Mouse (Mus musculus) heart, adult 18-20 months (tissue): ENCODE data around the gene Apol7a. TPM values are rescaled to one million over a fixed set of nuclear protein-coding genes. Genes with fewer than 3 reads are reported as not detected.

Experiments used
- DNase-seq, 2 experiments: peaks; one replicate each; pipeline ENCODE4 v3.0.0; 2021 to 2022; ENCODE audit warnings: mixed read lengths in 1 of 2
- total RNA-seq, 2 experiments: library from RNA; stranded (reverse); gene quantifications; 2 replicates each; pipeline ENCODE4 v1.2.3; 2021

The Apol7a gene
- total RNA-seq, 2 experiments from 2014 or later = 0.13 TPM; not detected in 1

GRCm38 (mm10) chr15:77370588-77370987 lies 28.3 kb downstream of the Apol7a start:
- DNase-seq = no peak

GRCm38 (mm10) chr15:77369981-77370380 lies 28.9 kb downstream of the Apol7a start:
- DNase-seq = no peak

GRCm38 (mm10) chr15:77368818-77369320 lies 30.0 kb downstream of the Apol7a start:
- peak in 1 of 2 experiments; percentile 25 for DNase-seq

GRCm38 (mm10) chr15:77368148-77368547 lies 30.8 kb downstream of the Apol7a start:
- peak; percentile 96 to 99 for DNase-seq

- DNase-seq = no peak
Measured at GRCm38 (mm10) chr15:77367504-77367903, 31.4 kb downstream of the Apol7a start.

- peak; percentile 92 to 95 for DNase-seq
Measured at GRCm38 (mm10) chr15:77366706-77367484, 32.0 kb downstream of the Apol7a start.

- DNase-seq = peak; percentile 71 to 77
Measured at GRCm38 (mm10) chr15:77365700-77366570, 33.0 kb downstream of the Apol7a start.

GRCm38 (mm10) chr15:77364026-77364425 lies 34.9 kb downstream of the Apol7a start:
- peak; percentile 74 to 85 for DNase-seq

- DNase-seq = no peak
Measured at GRCm38 (mm10) chr15:77363578-77363977, 35.3 kb downstream of the Apol7a start.

GRCm38 (mm10) chr15:77362952-77363351 lies 36.0 kb downstream of the Apol7a start:
- DNase-seq = no peak

GRCm38 (mm10) chr15:77359905-77360304 lies 39.0 kb downstream of the Apol7a start:
- DNase-seq = no peak

GRCm38 (mm10) chr15:77359486-77359885 lies 39.4 kb downstream of the Apol7a start:
- peak; percentile 74 to 81 for DNase-seq

GRCm38 (mm10) chr15:77359084-77359483 lies 39.8 kb downstream of the Apol7a start:
- no peak for DNase-seq

GRCm38 (mm10) chr15:77358320-77359040 lies 40.4 kb downstream of the Apol7a start:
- DNase-seq = peak; percentile 91 to 94

GRCm38 (mm10) chr15:77356248-77356810 lies 42.6 kb downstream of the Apol7a start:
- DNase-seq = no peak

GRCm38 (mm10) chr15:77354848-77355551 lies 43.9 kb downstream of the Apol7a start:
- no peak for DNase-seq

GRCm38 (mm10) chr15:77354496-77354847 lies 44.4 kb downstream of the Apol7a start:
- no peak for DNase-seq

- DNase-seq = no peak
Measured at GRCm38 (mm10) chr15:77353764-77354163, 45.1 kb downstream of the Apol7a start.

GRCm38 (mm10) chr15:77352863-77353262 lies 46.0 kb downstream of the Apol7a start:
- DNase-seq = no peak

GRCm38 (mm10) chr15:77350117-77350516 lies 48.8 kb downstream of the Apol7a start:
- no peak for DNase-seq

GRCm38 (mm10) chr15:77348146-77348545 lies 50.8 kb downstream of the Apol7a start:
- DNase-seq = peak in 1 of 2 experiments; percentile 32
